Mouse (Mus musculus) lung, adult 2 months (tissue): Measurements from ENCODE around the gene Epop. TPM values are rescaled to one million over a fixed set of nuclear protein-coding genes. Genes with fewer than 3 reads are reported as not detected.

Experiments used
- DNase-seq: peaks from one replicate; pipeline ENCODE4 v3.0.0; 2022
- H3K4me1 ChIP-seq: fragments of 200-500 bp; 2 replicates; pipeline ENCODE4 v1.6.1; 2011; ENCODE audit warnings: low read length; ENCODE audit not compliant: control insufficient read depth, insufficient read depth
- H3K4me3 ChIP-seq: fragments of 200-500 bp; replicated peaks from 2 replicates; pipeline ENCODE3; 2011; ENCODE audit warnings: low read depth, mild to moderate bottlenecking, control low read depth, low read length; ENCODE audit errors: extremely low read depth
- CTCF ChIP-seq: fragments of 200-500 bp; IDR thresholded peaks from 2 replicates; pipeline ENCODE4 v1.5.1; 2011; ENCODE audit warnings: mild to moderate bottlenecking, low read length, control low read depth; ENCODE audit not compliant: insufficient read depth
- POLR2A ChIP-seq: fragments of 200-500 bp; IDR thresholded peaks from 2 replicates; pipeline ENCODE4 v1.6.1; 2011; ENCODE audit warnings: low read depth, mild to moderate bottlenecking, control low read depth, low read length, borderline replicate concordance; ENCODE audit errors: extremely low read depth
- WGBS: fragments of 180-500 bp; shearing (Covaris S2); methylation state at CpG from one replicate; pipeline ENCODE4 v1.1.7; 2018; 5-methylcytosine and 5-hydroxymethylcytosine counted together
- polyA plus RNA-seq: library from polyadenylated mRNA; depleted of rRNA; stranded (reverse); fragments of >200 nt; gene quantifications from 2 replicates; pipeline ENCODE4 v1.2.3, GENCODE M21; 2012

The Epop gene
- polyA plus RNA-seq, 1 experiment = 6.4 TPM

- no peak for DNase-seq
- TF ChIP-seq CTCF (no peak), POLR2A (no peak)
- 34% methylated on average over 2 of the region's 2 CpGs for WGBS
- H3K4me1 ChIP-seq = 0 out of 2 replicates have a peak, but pooled peaks cover 4% of the 10 kb centered on the region
- no peak overlapping the region for H3K4me3 ChIP-seq
Measured at GRCm38 (mm10) chr11:97631046-97631445, 1.5 kb upstream of the Epop start.

GRCm38 (mm10) chr11:97628568-97629518, 659 bp downstream of the Epop start:
- Histone ChIP-seq H3K4me1 (0 out of 2 replicates have a peak, but pooled peaks cover 4% of the 10 kb centered on the region), H3K4me3 (peak overlapping the region; percentile 49)
- TF ChIP-seq CTCF (no peak), POLR2A (no peak)
- WGBS = 1% methylated on average over 103 of the region's 106 CpGs
- peak; percentile 28 for DNase-seq

GRCm38 (mm10) chr11:97628303-97628567, 1.3 kb downstream of the Epop start:
- WGBS = 4% methylated on average over 28 of the region's 28 CpGs
- Histone ChIP-seq H3K4me3 (no peak overlapping the region), H3K4me1 (0 out of 2 replicates have a peak, but pooled peaks cover 4% of the 10 kb centered on the region)
- DNase-seq = no peak
- TF ChIP-seq CTCF (no peak), POLR2A (no peak)

- DNase-seq = no peak
- 25% methylated on average over 30 of the region's 30 CpGs for WGBS
- Histone ChIP-seq H3K4me3 (no peak overlapping the region), H3K4me1 (0 out of 2 replicates have a peak, but pooled peaks cover 4% of the 10 kb centered on the region)
- TF ChIP-seq CTCF (no peak), POLR2A (no peak)
Measured at GRCm38 (mm10) chr11:97627556-97628302, 1.8 kb downstream of the Epop start.

GRCm38 (mm10) chr11:97626850-97627249, 2.7 kb downstream of the Epop start:
- Histone ChIP-seq H3K4me1 (0 out of 2 replicates have a peak, but pooled peaks cover 4% of the 10 kb centered on the region), H3K4me3 (no peak overlapping the region)
- TF ChIP-seq POLR2A = no peak
- TF ChIP-seq CTCF = no peak
- peak; percentile 40 for DNase-seq
- WGBS = 58% methylated on average over 10 of the region's 10 CpGs

GRCm38 (mm10) chr11:97626431-97626830, 3.1 kb downstream of the Epop start:
- H3K4me1 ChIP-seq = 0 out of 2 replicates have a peak, but pooled peaks cover 4% of the 10 kb centered on the region
- TF ChIP-seq CTCF (no peak), POLR2A (no peak)
- 31% methylated on average over 13 of the region's 13 CpGs for WGBS
- no peak overlapping the region for H3K4me3 ChIP-seq
- DNase-seq = no peak

GRCm38 (mm10) chr11:97625551-97625950, 4.0 kb downstream of the Epop start:
- DNase-seq = no peak
- 0 out of 2 replicates have a peak, but pooled peaks cover 4% of the 10 kb centered on the region for H3K4me1 ChIP-seq
- 75% methylated on average over 5 of the region's 5 CpGs for WGBS
- H3K4me3 ChIP-seq = no peak overlapping the region
- TF ChIP-seq POLR2A (no peak), CTCF (no peak)

GRCm38 (mm10) chr11:97623166-97623565, 6.3 kb downstream of the Epop start:
- TF ChIP-seq POLR2A (no peak), CTCF (no peak)
- no peak for DNase-seq
- Histone ChIP-seq H3K4me1 (no peaks in the 10 kb centered on the region), H3K4me3 (no peak overlapping the region)
- 47% methylated on average over 9 of the region's 9 CpGs for WGBS

GRCm38 (mm10) chr11:97622440-97622839, 7.1 kb downstream of the Epop start:
- no peak overlapping the region for H3K4me3 ChIP-seq
- WGBS = 1% methylated on average over 6 of the region's 6 CpGs
- no peak for TF ChIP-seq POLR2A
- TF ChIP-seq CTCF = peak; percentile 95
- peak; percentile 62 for DNase-seq
- H3K4me1 ChIP-seq = no peaks in the 10 kb centered on the region

GRCm38 (mm10) chr11:97619391-97619795, 10.1 kb downstream of the Epop start:
- Histone ChIP-seq H3K4me1 (no peaks in the 10 kb centered on the region), H3K4me3 (no peak overlapping the region)
- peak; percentile 62 for DNase-seq
- 45% methylated on average over 5 of the region's 5 CpGs for WGBS
- TF ChIP-seq CTCF (peak; percentile 62), POLR2A (no peak)
